19 mouse cellular contexts compared by ENCODE assay signal in the genomic region with DNA sequence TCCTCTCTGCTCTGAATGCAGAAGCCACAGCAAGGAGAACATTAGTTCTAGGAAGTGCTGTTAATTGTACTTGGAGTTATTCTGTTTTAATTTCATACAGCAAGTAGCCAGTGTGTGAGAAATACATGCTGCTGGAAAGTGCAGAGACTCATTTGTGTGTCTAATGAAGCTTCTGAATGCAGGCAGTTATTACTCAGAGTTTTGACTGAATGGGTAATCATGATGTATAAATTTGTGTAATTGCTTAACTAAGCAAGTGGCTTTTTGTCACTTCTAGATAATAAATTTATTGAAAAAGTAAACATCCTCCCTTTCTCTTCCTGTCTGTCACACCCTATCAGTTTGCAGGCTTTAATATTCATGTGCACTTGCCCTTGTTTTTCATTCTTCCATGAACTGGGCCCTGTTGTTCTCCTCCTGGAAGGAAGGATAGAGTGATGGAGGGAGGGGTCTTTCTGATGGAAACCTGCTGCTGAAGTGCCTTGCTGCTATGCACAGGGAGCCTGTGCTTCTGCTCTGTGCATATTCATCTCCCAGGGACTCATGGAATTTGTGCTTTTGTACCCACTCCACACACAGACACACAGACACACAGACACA.
DNase-seq lines count a peak whose midpoint lies in the region; ATAC-seq and TF ChIP-seq lines count a peak whose summit lies in the region.
"Had no signal": no experiment of that assay in that cellular context is flagged by ENCODE, and none has a peak within 500 bp of the region (broad histone marks: within the 10 kb centered on the region; RNA-seq: fewer than 3 reads in every experiment).

No protein-coding gene starts in this region.

- peak; percentile 27; the same call in 1 of the 2 replicates for ATAC-seq in hindbrain, embryonic 16.5 days
- no peak for ATAC-seq in hindbrain, embryonic 14.5 days (ENCODE audit: low FRiP score)
- no peak for ATAC-seq in lung, embryonic 16.5 days (ENCODE audit: low read depth)
- ATAC-seq: CD4-positive, CD25-positive, alpha-beta regulatory T cell, adult 4 months; hindbrain, postnatal 0 days had no signal

- no peak overlapping the region for H3K4me3 ChIP-seq in cerebellum, adult 2 months (replicated peaks; ENCODE audit: insufficient read depth, low read depth, low read length)
- no peak overlapping the region for H3K4me3 ChIP-seq in hindbrain, embryonic 16.5 days (ENCODE audit: low read length)
- no peak overlapping the region for H3K4me3 ChIP-seq in hindbrain, embryonic 14.5 days (replicated peaks; ENCODE audit: low read length)
- no peak overlapping the region for H3K4me3 ChIP-seq in lung, embryonic 16.5 days (ENCODE audit: low read length)
- no peak overlapping the region for H3K4me3 ChIP-seq in lung, adult 2 months (replicated peaks; ENCODE audit: extremely low read depth, low read depth, low read length)
- H3K4me3 ChIP-seq: embryonic facial prominence, embryonic 10.5 days; heart, embryonic 13.5 days had no signal

- H3K9ac ChIP-seq in hindbrain, embryonic 16.5 days (ENCODE audit: low read depth, low read length), result no peak overlapping the region
- no peak overlapping the region for H3K9ac ChIP-seq in hindbrain, embryonic 14.5 days
- 0 out of 2 replicates have a peak overlapping the region, but pooled peaks have one; percentile 12 for H3K9ac ChIP-seq in lung, embryonic 16.5 days (ENCODE audit: low read length)
- H3K9ac ChIP-seq: heart, embryonic 13.5 days had no signal

- no peak for TF ChIP-seq POLR2A in cerebellum, adult 2 months (IDR thresholded peaks at IDR 0.05; ENCODE audit: borderline replicate concordance, insufficient read depth, low read length)
- TF ChIP-seq POLR2A in lung, adult 2 months (IDR thresholded peaks at IDR 0.05; ENCODE audit: borderline replicate concordance, extremely low read depth, low read depth, low read length), result no peak

- no peak for DNase-seq in cerebellum, adult 2 months
- DNase-seq in cerebellum, adult 9-10 months, result no peak
- no peak for DNase-seq in hindbrain, embryonic 14.5 days (ENCODE audit: low spot score)
- no peak for DNase-seq in lung, adult 2 months
- peak; percentile 67 for DNase-seq in Muller cell, postnatal 12 days (ENCODE audit: inconsistent ontology term)
- DNase-seq in gastrocnemius, postnatal 4 days (ENCODE audit: low spot score in 2 of 2), result no peak
- DNase-seq: adrenal gland, postnatal 10 days; B cell, adult 2 months; cerebellum, adult 11-12 months; cerebellum, postnatal 10 days; gastrocnemius, postnatal 14 days; heart, postnatal 36 days had no signal

- H3K27ac ChIP-seq in cerebellum, adult 2 months (ENCODE audit: insufficient read depth, low read length), result peak overlapping the region; percentile 59; the same call in 1 of the 2 replicates
- H3K27ac ChIP-seq in hindbrain, embryonic 16.5 days (ENCODE audit: low read depth, low read length), result no peak overlapping the region
- H3K27ac ChIP-seq in hindbrain, embryonic 14.5 days, result no peak overlapping the region
- no peak overlapping the region for H3K27ac ChIP-seq in lung, embryonic 16.5 days (ENCODE audit: low read length)
- H3K27ac ChIP-seq: embryonic facial prominence, embryonic 10.5 days; heart, embryonic 13.5 days; hindbrain, postnatal 0 days had no signal

- H3K9me3 ChIP-seq in hindbrain, embryonic 16.5 days (ENCODE audit: control insufficient read depth, low read length), result no peaks in the 10 kb centered on the region
- H3K9me3 ChIP-seq in hindbrain, embryonic 14.5 days (ENCODE audit: control insufficient read depth, low read length), result no peaks in the 10 kb centered on the region
- H3K9me3 ChIP-seq in lung, embryonic 16.5 days (ENCODE audit: control insufficient read depth, low read length), result no peaks in the 10 kb centered on the region
- H3K9me3 ChIP-seq: embryonic facial prominence, embryonic 10.5 days; G1E; heart, embryonic 13.5 days had no signal

- no peaks in the 10 kb centered on the region for H3K27me3 ChIP-seq in cerebellum, adult 2 months (ENCODE audit: control insufficient read depth, insufficient read depth, low read length)
- H3K27me3 ChIP-seq in hindbrain, embryonic 16.5 days (replicated peaks; ENCODE audit: control insufficient read depth, insufficient read depth, low read length), result no peaks in the 10 kb centered on the region
- no peaks in the 10 kb centered on the region for H3K27me3 ChIP-seq in hindbrain, embryonic 14.5 days (ENCODE audit: control insufficient read depth, insufficient read depth, low read length)
- H3K27me3 ChIP-seq in lung, embryonic 16.5 days (ENCODE audit: control insufficient read depth, insufficient read depth, low read depth, low read length), result no peaks in the 10 kb centered on the region
- H3K27me3 ChIP-seq: heart, embryonic 13.5 days had no signal

- H3K36me3 ChIP-seq in hindbrain, embryonic 16.5 days (ENCODE audit: control insufficient read depth, insufficient read depth, low read length), result no peaks in the 10 kb centered on the region
- no peaks in the 10 kb centered on the region for H3K36me3 ChIP-seq in hindbrain, embryonic 14.5 days (replicated peaks; ENCODE audit: control insufficient read depth, insufficient read depth)
- no peaks in the 10 kb centered on the region; the same call in 1 of the 2 replicates for H3K36me3 ChIP-seq in lung, embryonic 16.5 days (ENCODE audit: control insufficient read depth, insufficient read depth, low read length)
- H3K36me3 ChIP-seq: embryonic facial prominence, embryonic 10.5 days; G1E; heart, embryonic 13.5 days had no signal

- no peak overlapping the region for H3K4me2 ChIP-seq in hindbrain, embryonic 16.5 days (ENCODE audit: low read length)
- no peak overlapping the region for H3K4me2 ChIP-seq in hindbrain, embryonic 14.5 days (replicated peaks)
- H3K4me2 ChIP-seq in lung, embryonic 16.5 days (ENCODE audit: low read depth, low read length), result no peak overlapping the region
- H3K4me2 ChIP-seq: heart, embryonic 13.5 days had no signal

- H3K4me1 ChIP-seq in cerebellum, adult 2 months (ENCODE audit: control insufficient read depth, insufficient read depth, low read length), result no peaks in the 10 kb centered on the region
- H3K4me1 ChIP-seq in hindbrain, embryonic 16.5 days (ENCODE audit: control insufficient read depth, insufficient read depth, low read depth, low read length), result no peaks in the 10 kb centered on the region
- H3K4me1 ChIP-seq in hindbrain, embryonic 14.5 days (replicated peaks; ENCODE audit: control insufficient read depth, insufficient read depth, low read length), result no peaks in the 10 kb centered on the region
- peaks cover 5% of the 10 kb centered on the region; the same call in 1 of the 2 replicates for H3K4me1 ChIP-seq in lung, embryonic 16.5 days (replicated peaks; ENCODE audit: control insufficient read depth, insufficient read depth, low read length)
- H3K4me1 ChIP-seq in lung, adult 2 months (ENCODE audit: control insufficient read depth, insufficient read depth, low read length), result no peaks in the 10 kb centered on the region

- no peak for TF ChIP-seq CTCF in cerebellum, adult 2 months (IDR thresholded peaks at IDR 0.05; ENCODE audit: borderline replicate concordance, insufficient read depth, low read depth, low read length)
- no peak for TF ChIP-seq CTCF in lung, adult 2 months (IDR thresholded peaks at IDR 0.05; ENCODE audit: insufficient read depth, low read length)
